Comparison of ENCODE assay signal across 8 mouse cellular contexts in the genomic region with DNA sequence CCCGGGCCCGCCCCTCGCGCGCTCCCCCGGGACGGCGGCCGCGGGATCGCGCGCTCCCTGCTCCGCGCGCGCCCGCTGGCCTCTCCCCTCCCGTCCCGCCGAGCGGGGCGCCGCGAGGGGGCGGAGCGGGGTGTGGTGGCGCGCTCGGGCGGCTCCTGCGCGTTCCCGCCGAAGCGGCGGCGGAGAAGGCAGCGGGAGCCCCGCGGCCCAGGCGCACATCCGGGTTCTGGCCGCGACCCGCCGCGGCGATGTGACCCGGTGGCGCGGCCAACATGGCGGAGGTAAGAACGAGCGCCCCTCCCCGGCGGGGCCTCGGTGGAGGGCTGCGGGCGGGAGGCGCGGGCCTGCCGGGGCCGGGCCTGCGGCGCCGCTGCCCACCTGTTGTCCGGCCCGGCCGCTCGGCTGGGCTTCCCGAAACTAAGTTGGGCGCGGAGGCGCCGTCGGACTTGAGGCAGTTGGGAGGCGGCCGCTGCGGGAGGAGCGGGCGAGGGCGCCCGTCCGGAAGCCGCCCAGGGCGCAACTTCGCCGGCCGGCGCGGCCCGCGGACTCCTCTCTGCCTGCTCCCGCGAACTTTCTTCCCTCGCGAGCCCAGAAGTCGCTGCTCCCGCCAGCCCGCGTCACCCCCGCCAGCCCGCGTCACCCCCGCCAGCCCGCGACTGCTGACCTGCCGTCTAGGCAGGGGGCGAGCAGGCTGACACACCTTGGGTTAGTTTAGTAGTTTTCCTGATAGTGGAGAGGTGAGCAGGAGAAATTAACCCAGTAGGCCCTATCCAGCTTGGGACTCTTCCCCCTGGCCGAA. TPM values are rescaled to one million over a fixed set of nuclear protein-coding genes. Genes with fewer than 3 reads are reported as not detected.
DNase-seq lines count a peak whose midpoint lies in the region; ATAC-seq and TF ChIP-seq lines count a peak whose summit lies in the region.

No protein-coding gene starts in this region.

- peak; percentile 60 for DNase-seq in 3T3-L1 (ENCODE audit: low read depth, low spot score)
- DNase-seq in adrenal gland, postnatal 36 days = peak; percentile 90 to 94
- peak; percentile 87 for DNase-seq in embryonic facial prominence, embryonic 14.5 days (ENCODE audit: low spot score)
- peak; percentile 78 for DNase-seq in heart, adult 8-10 months (ENCODE audit: low spot score)
- peak; percentile 79 for DNase-seq in kidney, adult 8-10 months

- peaks cover 9% of the 10 kb centered on the region; the same call in 1 of the 2 replicates for H3K36me3 ChIP-seq in embryonic facial prominence, embryonic 14.5 days (ENCODE audit: control insufficient read depth, insufficient read depth, low read length)
- H3K36me3 ChIP-seq in limb, embryonic 12.5 days = peaks cover 9% of the 10 kb centered on the region; the same call in 1 of the 2 replicates
- peaks cover 4% of the 10 kb centered on the region; the same call in 1 of the 2 replicates for H3K36me3 ChIP-seq in midbrain, embryonic 13.5 days
- peaks cover under 1% of the 10 kb centered on the region; the same call in 1 of the 2 replicates for H3K36me3 ChIP-seq in small intestine, adult 2 months (ENCODE audit: control insufficient read depth, insufficient read depth, low read length)

- H3K27ac ChIP-seq in embryonic facial prominence, embryonic 14.5 days (replicated peaks; ENCODE audit: low read depth, low read length) = peak overlapping the region; percentile 95
- peak overlapping the region; percentile 97 for H3K27ac ChIP-seq in limb, embryonic 12.5 days
- H3K27ac ChIP-seq in midbrain, embryonic 13.5 days = peak overlapping the region; percentile 79
- peak overlapping the region; percentile 92 for H3K27ac ChIP-seq in small intestine, adult 2 months (ENCODE audit: insufficient read depth, low read depth, low read length)

- H3K4me1 ChIP-seq in embryonic facial prominence, embryonic 14.5 days (ENCODE audit: control insufficient read depth, insufficient read depth, low read length) = peaks cover 18% of the 10 kb centered on the region
- H3K4me1 ChIP-seq in limb, embryonic 12.5 days (replicated peaks) = peaks cover 22% of the 10 kb centered on the region
- peaks cover 38% of the 10 kb centered on the region for H3K4me1 ChIP-seq in midbrain, embryonic 13.5 days (replicated peaks)
- H3K4me1 ChIP-seq in small intestine, adult 2 months (ENCODE audit: control insufficient read depth, insufficient read depth, insufficient read length, low read length) = peaks cover 15% of the 10 kb centered on the region

- ATAC-seq in embryonic facial prominence, embryonic 14.5 days (ENCODE audit: low read depth) = peak; percentile 73
- ATAC-seq in limb, embryonic 12.5 days (ENCODE audit: insufficient number of reproducible peaks, insufficient read depth, low FRiP score, low TSS enrichment, low read depth) = peak; percentile 72
- ATAC-seq in midbrain, embryonic 13.5 days = peak; percentile 52

- H3K4me2 ChIP-seq in embryonic facial prominence, embryonic 14.5 days (ENCODE audit: low read depth, low read length) = peak overlapping the region; percentile 66
- peak overlapping the region; percentile 72 for H3K4me2 ChIP-seq in limb, embryonic 12.5 days
- peak overlapping the region; percentile 90 for H3K4me2 ChIP-seq in midbrain, embryonic 13.5 days (replicated peaks)

- H3K27me3 ChIP-seq in embryonic facial prominence, embryonic 14.5 days (replicated peaks; ENCODE audit: control insufficient read depth, insufficient read depth, low read length) = no peaks in the 10 kb centered on the region
- no peaks in the 10 kb centered on the region; the same call in 1 of the 2 replicates for H3K27me3 ChIP-seq in limb, embryonic 12.5 days
- H3K27me3 ChIP-seq in midbrain, embryonic 13.5 days = peaks cover 5% of the 10 kb centered on the region; the same call in 1 of the 2 replicates
- no peaks in the 10 kb centered on the region for H3K27me3 ChIP-seq in small intestine, adult 2 months (ENCODE audit: control insufficient read depth, insufficient read depth, low read length)

- no peaks in the 10 kb centered on the region for H3K9me3 ChIP-seq in embryonic facial prominence, embryonic 14.5 days (ENCODE audit: control insufficient read depth, low read length)
- no peaks in the 10 kb centered on the region for H3K9me3 ChIP-seq in limb, embryonic 12.5 days
- H3K9me3 ChIP-seq in midbrain, embryonic 13.5 days = no peaks in the 10 kb centered on the region

- no peak for TF ChIP-seq CTCF in small intestine, adult 2 months (IDR thresholded peaks at IDR 0.05; ENCODE audit: extremely low read depth, insufficient read length, insufficient replicate concordance, low read depth, low read length)

- peak overlapping the region; percentile 98 for H3K4me3 ChIP-seq in embryonic facial prominence, embryonic 14.5 days (ENCODE audit: low read depth, low read length)
- H3K4me3 ChIP-seq in limb, embryonic 12.5 days (replicated peaks) = peak overlapping the region; percentile 89
- H3K4me3 ChIP-seq in midbrain, embryonic 13.5 days (replicated peaks) = peak overlapping the region; percentile 88
- H3K4me3 ChIP-seq in small intestine, adult 2 months (ENCODE audit: low read depth, low read length) = peak overlapping the region; percentile 82

- 0% methylated on average over 24 of the region's 111 CpGs for WGBS in embryonic facial prominence, embryonic 14.5 days
- WGBS in limb, embryonic 12.5 days = under 1% methylated on average over 105 of the region's 111 CpGs
- WGBS in midbrain, embryonic 13.5 days = under 1% methylated on average over 92 of the region's 111 CpGs
- WGBS in small intestine, adult 2 months = 2% methylated on average over 95 of the region's 111 CpGs

- H3K9ac ChIP-seq in embryonic facial prominence, embryonic 14.5 days (ENCODE audit: low read depth, low read length) = peak overlapping the region; percentile 97
- H3K9ac ChIP-seq in limb, embryonic 12.5 days (replicated peaks) = peak overlapping the region; percentile 95
- peak overlapping the region; percentile 80 for H3K9ac ChIP-seq in midbrain, embryonic 13.5 days (replicated peaks)

- peak; percentile 77 for TF ChIP-seq POLR2A in small intestine, adult 2 months (IDR thresholded peaks at IDR 0.05; ENCODE audit: low read depth, low read length)

RNA-seq across cellular contexts. Expression of gene Wdr78, which starts 5.1 kb away (rescaled TPM):
- total RNA-seq in adrenal gland, postnatal 36 days (2021) = 1 to 10 TPM; 4.0 to 6.9 TPM
- 3.6 and 3.9 TPM in 2 replicates for polyA plus RNA-seq in embryonic facial prominence, embryonic 14.5 days (2014; fragmentation: Nextera tagmentation; extraction: Ambion mirVana)
- total RNA-seq in heart, adult 8-10 months (2022) = 1 to 10 TPM in 1 of 4 experiments, under 1 TPM in 3; 0.73 to 1.1 (median 0.83) TPM
- polyA plus RNA-seq in limb, embryonic 12.5 days (2016; fragmentation: Nextera tagmentation; extraction: Ambion mirVana) = 3.7 and 5.1 TPM in 2 replicates
- polyA plus RNA-seq in midbrain, embryonic 13.5 days (2015; fragmentation: Nextera tagmentation; extraction: Ambion mirVana) = 4.8 and 4.9 TPM in 2 replicates
- polyA plus RNA-seq in small intestine, adult 2 months (2012; rRNA removed) = 0.09 and 0.10 TPM in 2 replicates

RNA-seq across cellular contexts. Expression of gene Mier1, which starts 5.2 kb away (rescaled TPM):
- total RNA-seq in adrenal gland, postnatal 36 days (2021) = 10 to 100 TPM; 57.0 to 59.2 TPM
- 34.0 and 36.1 TPM in 2 replicates for polyA plus RNA-seq in embryonic facial prominence, embryonic 14.5 days (2014; fragmentation: Nextera tagmentation; extraction: Ambion mirVana)
- 10 to 100 TPM; 27.8 to 32.0 (median 29.6) TPM for total RNA-seq in heart, adult 8-10 months (2022)
- polyA plus RNA-seq in limb, embryonic 12.5 days (2016; fragmentation: Nextera tagmentation; extraction: Ambion mirVana) = 52.7 and 60.8 TPM in 2 replicates
- polyA plus RNA-seq in midbrain, embryonic 13.5 days (2015; fragmentation: Nextera tagmentation; extraction: Ambion mirVana) = 34.6 and 39.3 TPM in 2 replicates
- polyA plus RNA-seq in small intestine, adult 2 months (2012; rRNA removed) = 2.4 and 6.2 TPM in 2 replicates

Comparison
In these comparisons a context has a peak if more than half of its experiments do, and no peak if none do; other contexts are left out.
1. Peak in every context shown above with its lines: DNase-seq, ATAC-seq, H3K4me3 ChIP-seq and H3K27ac ChIP-seq.